Mouse (Mus musculus): ENCODE measurements around the gene Znrf4.

GRCm38 (mm10) chr17:56482671-56483070, 29.6 kb downstream of the Znrf4 start:
- no peak for TF ChIP-seq POLR2A (IDR thresholded peaks at IDR 0.05; ENCODE audit: low read depth, low read length)
- no peak for TF ChIP-seq CTCF (IDR thresholded peaks at IDR 0.05; ENCODE audit: extremely low read depth, insufficient read length, insufficient replicate concordance, low read depth, low read length)
